Mouse (Mus musculus) liver, embryonic 14.5 days (tissue): ENCODE data around the gene Muc4.

ENCODE experiments used
- CTCF ChIP-seq: IDR thresholded peaks from 2 replicates; pipeline ENCODE4 v1.5.1; 2016; ENCODE audit warnings: antibody characterized with exemption, low read depth, control low read depth
- EP300 ChIP-seq: IDR thresholded peaks from 2 replicates; pipeline ENCODE4 v1.6.1; 2016; ENCODE audit warnings: antibody characterized with exemption, low read depth

GRCm38 (mm10) chr16:32687221-32687620 lies 48.5 kb upstream of the Muc4 start:
- TF ChIP-seq CTCF (peak; percentile 33), EP300 (no peak)
